Mouse (Mus musculus) brain, embryonic 14.5 days (tissue): ENCODE results near the gene Abhd14a. TPM values are rescaled to one million over a fixed set of nuclear protein-coding genes. Genes with fewer than 3 reads are reported as not detected.

Experiments used
- DNase-seq: peaks from one replicate; pipeline ENCODE4 v3.0.0-alpha.2; 2011; ENCODE audit warnings: low read depth
- CTCF ChIP-seq: fragments of 200-500 bp; IDR thresholded peaks from 2 replicates; pipeline ENCODE4 v1.5.1; 2012; ENCODE audit warnings: inconsistent platforms, mild to moderate bottlenecking, moderate library complexity, borderline replicate concordance; ENCODE audit not compliant: insufficient read depth, insufficient read length; ENCODE audit errors: extremely low read depth
- POLR2A ChIP-seq: fragments of 200-500 bp; IDR thresholded peaks from 2 replicates; pipeline ENCODE4 v1.6.1; 2012; ENCODE audit warnings: mild to moderate bottlenecking, inconsistent platforms, borderline replicate concordance; ENCODE audit not compliant: poor library complexity, insufficient read depth, insufficient read length, severe bottlenecking; ENCODE audit errors: extremely low read depth
- polyA plus RNA-seq: library from polyadenylated mRNA; depleted of rRNA; stranded (reverse); fragments of >200 nt; gene quantifications from 2 replicates; pipeline ENCODE4 v1.2.3, GENCODE M21; 2012

The Abhd14a gene
- polyA plus RNA-seq, 1 experiment, result 59.1 TPM

GRCm38 (mm10) chr9:106476002-106476923 is 28.8 kb upstream of the Abhd14a start:
- TF ChIP-seq CTCF, result no peak
- TF ChIP-seq POLR2A, result no peak
- DNase-seq, result no peak

GRCm38 (mm10) chr9:106475663-106476001 is 28.2 kb upstream of the Abhd14a start, which contains the start of gene Rrp9:
Rrp9 (plus strand) TSS chr9:106475963.
- no peak for DNase-seq

DNA sequence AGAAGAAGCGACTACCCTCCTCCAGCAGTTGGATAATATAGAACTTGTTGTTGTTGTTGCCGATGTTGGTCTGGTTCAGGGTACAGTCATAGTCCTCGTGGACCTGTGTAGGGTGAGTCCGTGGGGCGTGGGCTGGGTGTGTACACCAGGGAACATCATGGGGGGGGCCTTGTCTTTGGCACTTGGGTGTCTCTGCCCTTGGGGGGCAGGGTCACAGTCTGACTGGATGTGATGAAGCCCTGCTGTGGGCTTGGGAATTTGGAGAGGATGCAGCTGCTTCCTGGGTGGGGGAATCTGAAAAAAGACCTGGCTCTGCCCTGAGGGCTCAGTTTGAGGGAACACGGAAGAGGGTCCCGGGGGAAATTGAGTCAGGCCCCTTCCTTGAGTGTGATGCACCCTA is 27.6 kb upstream of the Abhd14a start:
- TF ChIP-seq POLR2A (no peak), CTCF (no peak)
- no peak for DNase-seq

More at GRCm38 (mm10) chr9:106475663-106476001, 28.2 kb upstream of the Abhd14a start, which contains the start of gene Rrp9:
- no peak for TF ChIP-seq POLR2A
- TF ChIP-seq CTCF, result no peak

GRCm38 (mm10) chr9:106474456-106474855 is 27.0 kb upstream of the Abhd14a start:
- peak; percentile 80 for DNase-seq
- TF ChIP-seq POLR2A, result no peak
- peak; percentile 78 for TF ChIP-seq CTCF

- no peak for DNase-seq
Observed at GRCm38 (mm10) chr9:106473753-106474105, 26.3 kb upstream of the Abhd14a start.

DNA sequence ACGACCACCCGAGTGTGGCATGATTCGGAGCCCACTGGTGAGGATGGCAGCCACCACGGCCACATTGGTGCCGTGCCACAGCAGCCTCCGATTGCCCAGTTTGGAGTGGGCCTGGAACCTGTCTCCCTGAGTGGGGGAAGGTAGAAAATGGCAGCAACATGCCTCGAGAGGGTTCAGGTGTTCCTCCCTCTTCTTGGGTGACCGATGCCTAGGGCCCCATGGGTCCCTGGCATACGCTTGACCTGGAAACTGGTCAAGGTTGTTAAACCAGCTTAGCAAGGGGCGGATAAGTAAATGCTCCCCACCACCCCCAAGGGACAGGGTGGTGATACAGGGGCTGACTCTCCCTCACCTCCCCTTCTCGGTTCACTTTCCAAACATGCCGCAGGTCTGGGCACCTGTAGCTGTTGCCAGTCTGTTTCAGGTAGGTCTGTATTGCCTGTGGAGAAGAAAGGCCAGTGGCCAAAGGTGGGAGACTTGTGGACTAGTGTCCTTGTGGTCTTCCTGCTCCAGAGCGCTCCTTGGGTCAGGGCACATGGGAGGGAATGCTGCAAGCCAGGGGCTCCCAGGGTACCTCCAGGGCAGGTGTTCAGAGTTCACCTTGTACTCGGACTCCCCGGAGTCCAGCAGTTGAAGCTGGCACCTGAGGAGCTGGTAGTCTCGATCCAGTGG is 25.7 kb upstream of the Abhd14a start:
- DNase-seq, result no peak
- TF ChIP-seq POLR2A, result no peak
- TF ChIP-seq CTCF, result no peak

More at GRCm38 (mm10) chr9:106473753-106474105, 26.3 kb upstream of the Abhd14a start:
- TF ChIP-seq POLR2A (no peak), CTCF (no peak)

GRCm38 (mm10) chr9:106472321-106472720 is 24.8 kb upstream of the Abhd14a start:
- TF ChIP-seq POLR2A (no peak), CTCF (no peak)
- no peak for DNase-seq

GRCm38 (mm10) chr9:106471892-106472291 is 24.4 kb upstream of the Abhd14a start:
- DNase-seq, result no peak
- no peak for TF ChIP-seq POLR2A
- no peak for TF ChIP-seq CTCF

DNA sequence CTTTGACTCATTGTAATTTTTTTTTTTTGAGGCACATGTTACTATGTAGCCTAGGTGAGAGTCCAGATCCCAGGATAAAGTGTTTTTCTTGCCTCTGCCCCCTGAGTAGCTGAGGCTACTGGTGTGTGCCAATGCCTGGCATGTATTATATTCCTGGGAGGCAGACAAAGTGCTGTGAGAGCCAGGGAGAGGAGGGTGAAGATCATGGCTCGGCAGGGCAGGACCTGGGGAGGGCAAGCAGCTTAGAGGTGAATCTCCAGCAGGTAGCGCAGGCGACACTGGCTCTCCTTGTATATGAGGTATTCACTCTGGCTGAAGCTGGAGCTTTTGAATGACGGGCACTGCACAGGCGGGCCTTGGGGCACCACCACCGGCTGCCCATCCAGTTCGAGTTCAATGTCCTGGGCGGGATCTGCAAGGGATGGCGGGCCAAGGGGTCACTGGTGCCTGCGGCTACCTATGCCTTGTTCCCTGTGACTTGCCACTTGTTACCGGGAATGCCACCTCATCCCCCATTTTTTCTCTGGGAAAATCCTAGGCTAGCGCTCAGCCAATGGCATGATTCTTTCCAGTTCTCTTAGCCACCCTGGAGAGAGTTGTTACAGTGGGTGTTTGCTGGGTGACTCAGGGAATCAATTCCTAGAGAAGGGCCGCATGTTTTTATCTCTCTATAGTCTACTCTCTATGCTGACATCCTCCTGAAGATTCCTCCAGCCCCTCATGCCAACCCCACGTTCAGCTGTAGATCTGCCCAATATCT is 23.7 kb upstream of the Abhd14a start:
- DNase-seq, result no peak

GRCm38 (mm10) chr9:106469776-106470175 is 22.3 kb upstream of the Abhd14a start:
- DNase-seq, result no peak
- TF ChIP-seq POLR2A (no peak), CTCF (no peak)

More for the DNA sequence above, 23.7 kb upstream of the Abhd14a start:
- no peak for TF ChIP-seq POLR2A
- TF ChIP-seq CTCF, result no peak

DNA sequence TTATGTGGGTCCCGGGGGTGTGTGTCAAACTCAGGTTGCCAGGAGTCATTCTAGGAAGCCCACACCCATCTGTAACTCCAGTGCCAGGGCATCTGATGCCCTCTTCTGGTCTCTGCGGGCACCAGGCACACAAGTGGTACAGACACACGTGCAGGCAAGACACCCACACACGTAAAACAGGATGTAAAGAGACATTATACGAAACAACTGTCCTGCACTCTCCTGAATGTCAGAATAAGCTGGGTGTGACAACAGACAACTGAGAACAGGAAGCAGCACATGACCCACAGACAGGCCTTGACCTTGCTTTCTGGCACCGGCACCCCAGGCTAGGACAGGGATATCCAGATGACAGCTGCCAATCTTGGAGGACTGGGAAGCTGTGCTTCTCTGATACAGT is 21.8 kb upstream of the Abhd14a start:
- TF ChIP-seq CTCF (no peak), POLR2A (no peak)
- DNase-seq, result no peak
